Mouse (Mus musculus) kidney, embryonic 15.5 days (tissue): ENCODE measurements around the gene Lrrn4. TPM values are rescaled to one million over a fixed set of nuclear protein-coding genes. Genes with fewer than 3 reads are reported as not detected.

Experiments
- ATAC-seq: fragments of 200-750 bp; cut with Nextera tagmentation; replicated peaks from 2 replicates; pipeline ENCODE4 v1.8.0; 2017; ENCODE audit warnings: moderate TSS enrichment; ENCODE audit not compliant: low FRiP score
- H3K27ac ChIP-seq: fragments of 300-500 bp; sonication (generic); 2 replicates; pipeline ENCODE4 v1.5.1; 2015; ENCODE audit warnings: mild to moderate bottlenecking, inconsistent platforms
- H3K27me3 ChIP-seq: fragments of 300-500 bp; sonication (generic); 2 replicates; pipeline ENCODE4 v1.6.1; 2015; ENCODE audit warnings: inconsistent platforms
- H3K36me3 ChIP-seq: fragments of 300-500 bp; sonication (generic); 2 replicates; pipeline ENCODE4 v1.6.1; 2015; ENCODE audit warnings: inconsistent platforms
- H3K4me1 ChIP-seq: fragments of 300-500 bp; sonication (generic); 2 replicates; pipeline ENCODE4 v1.6.1; 2015; ENCODE audit warnings: inconsistent platforms
- H3K4me2 ChIP-seq: fragments of 300-500 bp; sonication (generic); 2 replicates; pipeline ENCODE4 v1.6.1; 2015; ENCODE audit warnings: moderate library complexity, mild to moderate bottlenecking, inconsistent platforms
- H3K4me3 ChIP-seq: fragments of 300-500 bp; sonication (generic); replicated peaks from 2 replicates; pipeline ENCODE4 v1.5.1; 2015; ENCODE audit warnings: mild to moderate bottlenecking, inconsistent platforms
- H3K9ac ChIP-seq: fragments of 300-500 bp; sonication (generic); 2 replicates; pipeline ENCODE4 v1.6.1; 2015; ENCODE audit warnings: mild to moderate bottlenecking, inconsistent platforms
- H3K9me3 ChIP-seq: fragments of 300-500 bp; sonication (generic); replicated peaks from 2 replicates; pipeline ENCODE4 v1.6.1; 2016; ENCODE audit warnings: inconsistent platforms
- WGBS: fragments of 180-500 bp; shearing (Covaris S2); methylation state at CpG from one replicate; pipeline ENCODE4 v1.1.7; 2015; ENCODE audit warnings: mixed read lengths; 5-methylcytosine and 5-hydroxymethylcytosine counted together
- polyA plus RNA-seq: library from polyadenylated mRNA; unstranded; fragments of >200 nt; fragmentation: Nextera tagmentation; extraction: Ambion mirVana; gene quantifications from 2 replicates; pipeline ENCODE4 v1.2.1, GENCODE M21; 2015

Lrrn4 gene
- 1.3 and 2.3 TPM in 2 replicates for polyA plus RNA-seq

DNA sequence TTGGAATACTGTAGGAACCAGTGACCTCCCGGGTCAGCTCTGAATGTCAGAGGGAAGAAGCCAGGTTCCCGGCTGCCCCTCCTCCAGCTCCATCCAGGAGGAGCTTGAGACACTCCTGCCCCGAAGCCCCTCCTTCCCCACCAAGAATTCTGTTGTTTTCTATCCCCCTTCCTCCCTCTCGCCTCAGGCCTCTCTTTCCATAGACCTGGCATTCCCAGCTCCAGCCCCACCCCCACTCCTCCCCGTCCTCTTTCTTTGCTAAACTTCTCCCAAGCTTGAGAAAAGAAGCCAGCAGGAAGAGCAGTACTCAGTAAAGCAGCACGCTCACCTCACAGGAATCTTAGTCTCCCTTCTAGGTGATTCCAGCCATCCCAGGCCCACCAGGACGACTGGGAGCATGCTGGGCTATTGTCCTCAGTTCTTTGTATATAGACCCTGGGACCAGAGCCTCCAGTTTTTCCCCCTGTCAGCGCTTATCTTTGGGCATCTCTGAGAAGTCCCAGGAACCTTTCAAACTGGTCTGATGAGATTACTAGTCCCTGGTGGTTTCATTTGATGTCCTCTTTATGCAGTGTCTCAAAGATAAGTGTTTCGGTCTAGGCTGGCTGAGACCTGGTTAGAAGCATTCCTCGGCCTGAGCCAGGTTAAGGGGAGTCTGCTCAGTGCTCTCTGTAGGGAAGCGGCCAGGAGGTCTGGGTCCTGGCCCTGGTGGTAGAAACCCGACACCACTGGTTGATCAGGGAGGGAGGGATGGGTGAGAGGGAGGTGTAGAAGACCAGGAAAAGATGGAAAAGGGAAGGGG is at the start of gene Lrrn4:
Gene Lrrn4, minus strand, starts transcription at position 48 of the 802 bp plus-strand sequence.
- Histone ChIP-seq H3K36me3 (no peaks in the 10 kb centered on the region), H3K4me1 (peaks cover 35% of the 10 kb centered on the region), H3K27me3 (peaks cover 37% of the 10 kb centered on the region), H3K4me2 (peak within 1 kb of the TSS; percentile 98), H3K4me3 (peak within 1 kb of the TSS; percentile 55), H3K27ac (no peak within 1 kb of the TSS), H3K9ac (peak within 1 kb of the TSS; percentile 21; the same call in 1 of the 2 replicates), H3K9me3 (no peaks in the 10 kb centered on the region)
- 0 out of 2 replicates have a peak, but pooled peaks have one; percentile 43 for ATAC-seq
- WGBS, result 10% methylated on average over 12 of the region's 12 CpGs

DNA sequence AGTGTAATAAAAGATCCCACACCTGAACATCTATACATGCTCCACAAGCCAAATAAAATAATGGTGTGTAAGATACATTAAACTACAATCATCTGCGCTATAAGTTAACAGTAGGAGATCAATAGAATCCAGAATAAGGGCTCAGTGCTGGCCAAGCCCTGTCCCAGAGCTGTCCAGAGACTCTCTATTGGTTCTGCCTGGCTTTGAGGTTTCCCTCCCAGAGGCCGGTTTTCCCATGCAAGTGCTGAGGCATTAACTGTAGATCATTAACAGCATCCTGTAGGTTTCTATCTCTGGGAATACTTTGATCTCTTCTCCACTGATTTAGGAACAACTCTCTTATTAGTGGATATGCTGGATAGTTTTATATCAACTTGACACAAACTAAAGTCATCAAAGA is 48.3 kb upstream of the Lrrn4 start:
- Histone ChIP-seq H3K9me3 (no peaks in the 10 kb centered on the region), H3K36me3 (peaks cover 4% of the 10 kb centered on the region; the same call in 1 of the 2 replicates), H3K4me3 (no peak overlapping the region), H3K4me2 (no peak overlapping the region), H3K4me1 (no peaks in the 10 kb centered on the region), H3K27ac (0 out of 2 replicates have a peak overlapping the region, but pooled peaks have one; percentile 33), H3K27me3 (no peaks in the 10 kb centered on the region), H3K9ac (no peak overlapping the region)
- ATAC-seq, result peak; percentile 81
- WGBS, result 71% methylated on average over 2 of the region's 2 CpGs

DNA sequence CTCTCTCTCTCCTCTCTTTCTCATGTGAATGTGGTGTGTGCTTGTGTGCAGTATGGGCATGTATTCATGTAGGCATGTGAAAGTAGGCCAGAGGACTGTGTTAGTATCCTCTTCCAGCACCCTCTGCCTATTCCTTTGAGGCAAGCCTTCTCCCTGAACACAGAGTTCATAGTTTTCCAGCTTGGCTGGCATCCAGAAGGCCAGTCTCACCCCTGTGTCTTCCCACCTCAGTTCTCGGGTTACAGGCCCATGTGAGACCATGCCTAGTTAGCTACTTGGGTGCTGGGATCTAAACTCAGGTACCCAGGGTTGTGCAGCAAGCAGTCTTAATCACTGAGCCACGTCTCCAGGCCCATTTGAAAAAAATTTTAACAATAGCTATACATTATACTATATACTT is 47.2 kb upstream of the Lrrn4 start:
- Histone ChIP-seq H3K9me3 (no peaks in the 10 kb centered on the region), H3K27me3 (no peaks in the 10 kb centered on the region), H3K36me3 (peaks cover 4% of the 10 kb centered on the region; the same call in 1 of the 2 replicates), H3K9ac (no peak overlapping the region), H3K27ac (no peak overlapping the region), H3K4me2 (no peak overlapping the region), H3K4me3 (no peak overlapping the region), H3K4me1 (0 out of 2 replicates have a peak, but pooled peaks cover under 1% of the 10 kb centered on the region)
- 42% methylated on average over 2 of the region's 2 CpGs for WGBS
- ATAC-seq, result no peak

DNA sequence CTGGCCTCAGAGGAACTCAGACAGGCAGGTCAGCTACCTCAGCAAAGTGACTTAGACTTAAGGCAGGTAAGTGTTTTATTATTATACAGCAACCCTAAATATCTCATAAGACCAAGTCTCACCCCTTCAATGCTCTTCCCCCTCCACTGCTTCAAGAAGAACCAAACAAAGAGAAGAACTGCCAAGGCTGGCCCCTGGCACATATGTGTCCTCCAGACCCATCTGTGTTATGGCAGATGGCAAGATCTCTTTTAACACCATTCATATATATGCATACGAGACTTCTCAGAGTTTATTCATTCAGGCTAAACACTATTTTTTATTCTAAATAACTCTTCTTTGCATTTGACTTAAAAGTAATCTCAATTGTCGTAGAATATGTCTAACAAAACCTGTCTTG is 46.6 kb upstream of the Lrrn4 start:
- H3K9me3 ChIP-seq, result no peaks in the 10 kb centered on the region
- H3K9ac ChIP-seq, result no peak overlapping the region
- H3K36me3 ChIP-seq, result peaks cover 4% of the 10 kb centered on the region; the same call in 1 of the 2 replicates
- ATAC-seq, result no peak
- H3K27ac ChIP-seq, result no peak overlapping the region
- H3K27me3 ChIP-seq, result no peaks in the 10 kb centered on the region
- H3K4me3 ChIP-seq, result no peak overlapping the region
- H3K4me1 ChIP-seq, result peaks cover 6% of the 10 kb centered on the region; the same call in 1 of the 2 replicates
- WGBS, result 86% methylated on average over 2 of the region's 2 CpGs
- H3K4me2 ChIP-seq, result no peak overlapping the region

DNA sequence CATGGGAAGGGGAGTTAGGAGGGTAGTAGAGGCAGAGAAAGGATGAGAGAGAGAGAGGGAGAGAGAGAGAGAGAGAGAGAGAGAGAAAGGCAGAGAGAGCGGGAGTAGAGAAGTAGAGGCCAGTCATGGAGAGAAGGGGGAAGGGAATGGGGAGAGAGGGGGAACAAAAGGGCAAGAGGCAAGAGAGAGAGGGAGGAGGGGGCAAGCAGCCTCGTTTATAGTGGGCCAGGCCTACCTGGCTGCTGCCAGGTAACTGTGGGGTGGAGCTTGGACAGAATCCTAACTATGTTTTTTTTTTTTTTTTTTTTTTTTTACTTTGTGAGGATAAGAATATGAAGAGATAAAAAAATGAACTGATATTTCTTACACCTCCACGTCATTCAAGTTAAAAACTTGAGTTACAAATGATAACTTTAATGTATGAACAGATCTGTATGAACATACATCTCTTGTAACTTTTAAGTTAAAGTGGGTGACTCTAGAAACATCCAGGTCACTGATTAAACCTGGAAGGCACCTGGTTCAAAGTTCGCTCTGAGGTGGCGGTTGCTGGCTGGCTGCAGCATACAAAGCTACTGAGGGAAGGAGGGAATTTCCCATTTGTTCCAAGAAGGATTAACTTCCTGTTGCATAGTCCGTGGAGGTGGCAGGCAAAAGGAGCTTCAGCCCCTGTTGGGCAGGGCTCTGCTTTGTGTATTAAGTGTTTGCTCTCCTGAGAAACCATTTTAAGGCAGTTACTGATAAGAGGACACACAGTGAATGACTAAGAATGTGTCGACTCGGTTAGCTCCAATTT is 42.8 kb upstream of the Lrrn4 start:
- no peaks in the 10 kb centered on the region for H3K9me3 ChIP-seq
- ATAC-seq, result peak; percentile 69
- H3K27ac ChIP-seq, result peak overlapping the region; percentile 78
- H3K4me2 ChIP-seq, result no peak overlapping the region
- peaks cover 10% of the 10 kb centered on the region; the same call in 1 of the 2 replicates for H3K4me1 ChIP-seq
- H3K9ac ChIP-seq, result no peak overlapping the region
- H3K36me3 ChIP-seq, result no peaks in the 10 kb centered on the region
- H3K27me3 ChIP-seq, result no peaks in the 10 kb centered on the region
- no peak overlapping the region for H3K4me3 ChIP-seq
- WGBS, result 41% methylated on average over 8 of the region's 8 CpGs

DNA sequence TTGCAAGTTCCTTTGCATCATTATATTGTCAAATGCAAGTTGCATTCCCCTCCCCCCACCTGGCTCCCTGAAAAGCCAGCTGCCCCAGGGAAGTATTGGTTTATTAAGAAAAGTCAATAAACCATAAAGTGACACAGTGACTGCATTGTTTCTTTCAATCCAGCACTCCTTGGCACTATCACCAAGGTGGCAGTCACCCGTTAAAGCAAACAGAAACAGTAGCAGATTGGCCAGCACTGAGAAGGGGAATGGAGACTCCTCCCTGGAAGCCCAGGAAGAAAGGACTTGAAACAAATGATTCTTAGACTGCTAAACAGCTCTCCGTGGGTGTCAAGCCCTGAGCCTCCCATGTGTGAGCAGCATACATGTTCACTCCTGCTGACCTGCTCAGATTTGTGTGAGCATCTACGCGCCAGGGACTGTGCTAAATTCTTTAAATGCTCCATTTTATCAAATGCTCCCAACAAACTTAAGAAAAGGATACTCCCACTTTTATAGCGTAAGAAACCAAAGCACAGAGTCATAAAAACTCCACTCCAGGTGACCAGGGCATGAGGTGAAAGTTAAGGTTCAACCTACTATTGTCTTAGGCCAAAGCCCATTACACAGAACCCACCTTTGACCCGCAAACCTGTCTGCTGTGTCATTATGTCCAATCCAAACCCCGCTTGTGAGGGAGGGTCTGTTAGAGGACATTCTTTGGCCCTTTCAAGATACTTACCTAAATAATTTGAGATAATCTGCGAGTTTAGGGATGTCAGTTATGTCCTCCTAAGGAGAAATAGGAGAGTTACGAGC is 41.6 kb upstream of the Lrrn4 start:
- H3K9me3 ChIP-seq, result no peaks in the 10 kb centered on the region
- H3K4me2 ChIP-seq, result no peak overlapping the region
- H3K9ac ChIP-seq, result no peak overlapping the region
- H3K27me3 ChIP-seq, result no peaks in the 10 kb centered on the region
- H3K27ac ChIP-seq, result peak overlapping the region; percentile 73
- WGBS, result 53% methylated on average over 9 of the region's 9 CpGs
- H3K36me3 ChIP-seq, result no peaks in the 10 kb centered on the region
- peaks cover 10% of the 10 kb centered on the region; the same call in 1 of the 2 replicates for H3K4me1 ChIP-seq
- ATAC-seq, result 0 out of 2 replicates have a peak, but pooled peaks have one; percentile 19
- H3K4me3 ChIP-seq, result no peak overlapping the region

DNA sequence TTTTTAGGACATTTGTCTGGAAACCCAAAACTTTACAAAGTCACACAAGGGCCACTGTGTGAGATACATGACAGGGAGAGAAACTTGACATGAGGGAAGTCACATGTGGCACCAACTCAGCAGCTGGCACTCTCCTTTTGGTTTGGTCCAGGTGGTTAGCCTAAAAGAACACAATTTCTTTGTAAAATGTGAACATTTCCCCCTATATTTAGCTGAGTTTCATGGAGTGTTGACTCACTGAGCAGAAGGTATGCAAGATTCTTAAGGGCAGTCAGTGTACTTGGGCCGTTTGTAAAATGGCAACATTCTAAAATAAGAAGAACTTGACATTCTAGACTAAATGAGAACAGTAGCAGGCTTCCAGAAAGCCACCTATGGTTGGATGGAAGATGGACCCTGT is 34.1 kb upstream of the Lrrn4 start:
- H3K27ac ChIP-seq, result no peak overlapping the region
- no peaks in the 10 kb centered on the region for H3K4me1 ChIP-seq
- 77% methylated on average over 1 of the region's 1 CpGs for WGBS
- no peaks in the 10 kb centered on the region for H3K9me3 ChIP-seq
- no peak overlapping the region for H3K4me2 ChIP-seq
- no peaks in the 10 kb centered on the region for H3K36me3 ChIP-seq
- no peak overlapping the region for H3K4me3 ChIP-seq
- ATAC-seq, result no peak
- no peaks in the 10 kb centered on the region for H3K27me3 ChIP-seq
- no peak overlapping the region for H3K9ac ChIP-seq

DNA sequence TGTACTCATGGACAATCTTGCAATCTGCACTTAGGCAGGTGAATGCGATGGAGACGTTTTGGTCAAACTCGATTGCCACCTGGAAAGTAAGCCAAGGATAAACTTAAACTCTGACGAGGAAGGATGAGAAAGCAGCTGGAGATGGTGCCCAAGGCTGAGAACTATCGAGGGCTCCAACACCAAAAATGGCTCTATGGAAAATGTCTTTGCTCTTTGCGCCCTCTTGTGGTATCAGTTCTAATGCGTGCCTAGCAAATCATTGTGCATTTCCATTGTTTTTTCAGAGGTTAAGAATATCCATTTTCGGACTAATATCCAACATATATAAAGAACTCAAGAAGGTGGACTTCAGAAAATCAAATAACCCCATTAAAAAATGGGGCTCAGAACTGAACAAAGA is 26.1 kb upstream of the Lrrn4 start:
- H3K27me3 ChIP-seq, result 0 out of 2 replicates have a peak, but pooled peaks cover 3% of the 10 kb centered on the region
- no peak overlapping the region for H3K9ac ChIP-seq
- H3K4me1 ChIP-seq, result no peaks in the 10 kb centered on the region
- H3K4me2 ChIP-seq, result no peak overlapping the region
- no peak overlapping the region for H3K27ac ChIP-seq
- ATAC-seq, result no peak
- no peaks in the 10 kb centered on the region for H3K36me3 ChIP-seq
- WGBS, result 32% methylated on average over 8 of the region's 8 CpGs
- no peak overlapping the region for H3K4me3 ChIP-seq
- no peaks in the 10 kb centered on the region for H3K9me3 ChIP-seq

DNA sequence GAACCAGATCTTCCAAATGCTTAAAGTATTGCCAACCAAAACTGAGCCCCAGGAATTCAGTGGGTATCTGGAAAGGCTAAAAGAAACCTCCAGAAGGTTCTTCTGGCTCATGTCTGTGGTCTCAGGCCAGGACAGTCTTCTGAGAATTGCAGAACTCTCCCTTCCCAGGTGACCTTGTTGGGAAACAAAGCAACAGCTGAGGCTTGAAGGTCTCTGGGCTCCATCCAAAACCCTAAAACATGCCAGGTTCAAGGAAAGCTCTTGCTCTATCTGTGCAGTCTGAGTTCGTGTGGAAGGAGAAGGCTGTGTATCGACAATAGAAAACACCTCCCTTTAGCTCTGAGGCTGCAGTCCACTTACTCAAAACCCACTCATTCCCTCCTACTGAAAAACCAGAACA is 24.3 kb upstream of the Lrrn4 start:
- no peak overlapping the region for H3K27ac ChIP-seq
- no peaks in the 10 kb centered on the region for H3K9me3 ChIP-seq
- no peak overlapping the region for H3K9ac ChIP-seq
- no peaks in the 10 kb centered on the region for H3K4me1 ChIP-seq
- 0 out of 2 replicates have a peak, but pooled peaks cover 3% of the 10 kb centered on the region for H3K27me3 ChIP-seq
- no peaks in the 10 kb centered on the region for H3K36me3 ChIP-seq
- H3K4me2 ChIP-seq, result no peak overlapping the region
- 74% methylated on average over 2 of the region's 2 CpGs for WGBS
- H3K4me3 ChIP-seq, result no peak overlapping the region
- no peak for ATAC-seq

DNA sequence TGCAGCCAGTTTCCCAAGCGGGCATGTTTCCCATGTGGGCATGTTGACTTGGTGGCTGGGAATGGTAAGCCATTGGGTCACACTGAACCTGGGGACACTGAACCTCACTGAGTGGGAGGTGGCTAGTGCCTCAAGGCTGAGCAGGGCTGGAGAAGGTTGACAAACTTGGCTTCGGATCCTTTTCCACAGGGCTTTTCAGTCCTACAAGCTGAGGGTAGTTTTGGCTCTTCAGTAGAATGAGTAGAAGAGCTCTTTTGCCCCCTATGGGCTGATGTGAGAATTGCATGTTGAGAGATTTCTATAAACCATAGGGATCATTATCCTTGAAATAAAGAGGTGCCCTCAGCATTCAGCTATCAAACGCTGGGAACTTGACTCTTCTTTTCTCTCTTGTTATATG is 22.8 kb upstream of the Lrrn4 start:
- 0 out of 2 replicates have a peak, but pooled peaks cover 2% of the 10 kb centered on the region for H3K27me3 ChIP-seq
- H3K4me1 ChIP-seq, result no peaks in the 10 kb centered on the region
- no peak overlapping the region for H3K27ac ChIP-seq
- no peaks in the 10 kb centered on the region for H3K9me3 ChIP-seq
- WGBS, result 37% methylated on average over 3 of the region's 3 CpGs
- no peaks in the 10 kb centered on the region for H3K36me3 ChIP-seq
- peak; percentile 62 for ATAC-seq
- H3K9ac ChIP-seq, result no peak overlapping the region
- no peak overlapping the region for H3K4me2 ChIP-seq
- no peak overlapping the region for H3K4me3 ChIP-seq

DNA sequence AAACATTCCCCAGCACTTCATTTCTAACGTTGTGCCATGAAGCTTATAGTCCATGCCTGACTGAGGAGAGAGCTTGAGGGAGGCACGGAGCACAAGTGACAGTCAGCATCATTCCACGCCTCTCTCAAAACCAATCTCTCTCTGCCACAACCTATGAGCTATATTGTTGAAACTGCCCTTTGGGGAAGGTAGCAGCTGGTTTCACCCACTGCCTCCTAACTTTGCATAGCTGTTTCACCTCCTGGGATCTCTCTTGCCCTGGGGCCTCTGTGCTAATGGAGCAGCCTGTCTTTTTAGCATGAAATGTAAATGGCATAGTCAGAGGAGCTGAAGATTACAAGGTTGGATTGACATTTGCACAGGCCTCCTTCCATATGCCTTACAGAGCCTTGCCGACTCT is 21.4 kb upstream of the Lrrn4 start:
- H3K4me1 ChIP-seq, result no peaks in the 10 kb centered on the region
- H3K36me3 ChIP-seq, result no peaks in the 10 kb centered on the region
- no peak overlapping the region for H3K27ac ChIP-seq
- no peaks in the 10 kb centered on the region for H3K27me3 ChIP-seq
- no peaks in the 10 kb centered on the region for H3K9me3 ChIP-seq
- no peak overlapping the region for H3K4me3 ChIP-seq
- WGBS, result 74% methylated on average over 4 of the region's 4 CpGs
- no peak for ATAC-seq
- no peak overlapping the region for H3K4me2 ChIP-seq
- no peak overlapping the region for H3K9ac ChIP-seq
